Mouse (Mus musculus) megakaryocyte progenitor cell, adult 5-6 weeks (primary cell): Measurements from ENCODE around the gene Trpd52l3. TPM values are rescaled to one million over a fixed set of nuclear protein-coding genes. Genes with fewer than 3 reads are reported as not detected.
A peak's percentile ranks its signal among the peaks of the same experiment; 100 is the strongest.

ENCODE experiments used
- ATAC-seq: replicated peaks from 2 replicates; pipeline ENCODE4 v1.8.0; 2016; ENCODE audit warnings: mild to moderate bottlenecking, moderate TSS enrichment, inconsistent platforms; ENCODE audit not compliant: poor library complexity
- total RNA-seq, 2 experiments: library from RNA; stranded (forward) in 1 of 2; stranded (reverse) in 1 of 2; fragments of 157-497, 149-512 nt in 1 of 2; fragments of 200-1000 nt in 1 of 2; gene quantifications; 2 replicates each; pipeline versions ENCODE4 v1.2.3 to v1.2.4; 2015 to 2017

Gene Trpd52l3
- total RNA-seq, 2 experiments from 2014 or later, result not detected

- ATAC-seq, result no peak
Observed at GRCm38 (mm10) chr19:30029002-30029710, 25.6 kb downstream of the Trpd52l3 start.

GRCm38 (mm10) chr19:30029894-30030635 is 26.5 kb downstream of the Trpd52l3 start, which contains the start of gene Uhrf2:
Gene Uhrf2, plus strand, starts transcription at chr19:30030513.
- ATAC-seq, result peak; percentile 95

- ATAC-seq, result 0 out of 2 replicates have a peak, but pooled peaks have one; percentile 3
Observed at GRCm38 (mm10) chr19:30030636-30031467, 27.3 kb downstream of the Trpd52l3 start.

- no peak for ATAC-seq
Observed at GRCm38 (mm10) chr19:30031468-30031931, 27.9 kb downstream of the Trpd52l3 start.

GRCm38 (mm10) chr19:30032206-30032605 is 28.6 kb downstream of the Trpd52l3 start:
- no peak for ATAC-seq

GRCm38 (mm10) chr19:30035361-30035760 is 31.8 kb downstream of the Trpd52l3 start:
- ATAC-seq, result no peak

- no peak for ATAC-seq
Observed at GRCm38 (mm10) chr19:30043691-30044090, 40.1 kb downstream of the Trpd52l3 start.

- no peak for ATAC-seq
Observed at GRCm38 (mm10) chr19:30044630-30045029, 41.0 kb downstream of the Trpd52l3 start.

- ATAC-seq, result peak; percentile 60
Observed at GRCm38 (mm10) chr19:30045857-30046256, 42.3 kb downstream of the Trpd52l3 start.

GRCm38 (mm10) chr19:30050584-30050983 is 47.0 kb downstream of the Trpd52l3 start:
- ATAC-seq, result peak; percentile 99

GRCm38 (mm10) chr19:30051479-30051878 is 47.9 kb downstream of the Trpd52l3 start:
- no peak for ATAC-seq

GRCm38 (mm10) chr19:30054218-30054617 is 50.6 kb downstream of the Trpd52l3 start:
- ATAC-seq, result no peak

Other genes starting within 250 kb of the Trpd52l3 start
- gene 9930021J03Rik, start 197.8 kb upstream of the Trpd52l3 start, total RNA-seq (2015), result 34.2 and 45.2 TPM in 2 replicates
- 12.2 and 13.1 TPM in 2 replicates for gene 9930021J03Rik, start 197.8 kb upstream of the Trpd52l3 start, total RNA-seq (2017)
- 10.9 and 11.7 TPM in 2 replicates for gene Ranbp6, start 190.8 kb upstream of the Trpd52l3 start, total RNA-seq (2015)
- 18.8 and 23.4 TPM in 2 replicates for gene Ranbp6, start 190.8 kb upstream of the Trpd52l3 start, total RNA-seq (2017)
- gene Il33, start 78.7 kb upstream of the Trpd52l3 start, total RNA-seq (2015), result not detected in 2 replicates
- gene Il33, start 78.7 kb upstream of the Trpd52l3 start, total RNA-seq (2017), result not detected in 2 replicates
- 83.9 and 91.4 TPM in 2 replicates for gene Uhrf2, start 26.7 kb downstream of the Trpd52l3 start, total RNA-seq (2015)
- 58.5 and 84.4 TPM in 2 replicates for gene Uhrf2, start 26.7 kb downstream of the Trpd52l3 start, total RNA-seq (2017)
- gene Gldc, start 171.6 kb downstream of the Trpd52l3 start, total RNA-seq (2015), result not detected in 2 replicates
- not detected in 2 replicates for gene Gldc, start 171.6 kb downstream of the Trpd52l3 start, total RNA-seq (2017)
- gene Mbl2, start 229.2 kb downstream of the Trpd52l3 start, total RNA-seq (2015), result not detected in 2 replicates
- not detected in 2 replicates for gene Mbl2, start 229.2 kb downstream of the Trpd52l3 start, total RNA-seq (2017)